Mouse (Mus musculus) C2C12 (cell line): ENCODE measurements at regions not wholly inside any gene's neighbourhood (a gene's known extent, or its start where the extent isn't known, plus 50 kb on each side); places are given as distances from the start of the nearest gene placed in this dataset.

Experiments used
- H3K27me3 ChIP-seq: one replicate; pipeline ENCODE4 v1.6.1; 2011; ENCODE audit not compliant: control insufficient read depth, insufficient read depth, insufficient read length
- H3K36me3 ChIP-seq: one replicate; pipeline ENCODE4 v1.6.1; 2011; ENCODE audit not compliant: control insufficient read depth, insufficient read depth
- H3K4me3 ChIP-seq: one replicate; pipeline ENCODE4 v1.5.1; 2011; ENCODE audit warnings: mild to moderate bottlenecking, control low read depth; ENCODE audit not compliant: poor library complexity, insufficient read depth, severe bottlenecking
- H3K79me2 ChIP-seq: one replicate; pipeline ENCODE4 v1.6.1; 2011; ENCODE audit not compliant: control insufficient read depth, insufficient read depth
- H3K79me3 ChIP-seq: one replicate; pipeline ENCODE4 v1.6.1; 2011; ENCODE audit warnings: low read depth, control low read depth
- H3ac ChIP-seq: one replicate; pipeline ENCODE3; 2011; ENCODE audit warnings: low read depth; ENCODE audit not compliant: control insufficient read depth, insufficient read length
- CEBPB ChIP-seq: IDR thresholded peaks from one replicate; pipeline ENCODE4 v1.6.1; 2011; ENCODE audit warnings: low read depth, mild to moderate bottlenecking, control low read depth, moderate library complexity
- CTCF ChIP-seq: IDR thresholded peaks from one replicate; pipeline ENCODE4 v1.5.1; 2011; ENCODE audit not compliant: control insufficient read depth, insufficient read depth, insufficient read length
- FOSL1 ChIP-seq: IDR thresholded peaks from one replicate; pipeline ENCODE4 v1.8.0; 2011; ENCODE audit warnings: mild to moderate bottlenecking, low read length; ENCODE audit not compliant: poor library complexity, insufficient read depth, severe bottlenecking
- MAX ChIP-seq: IDR thresholded peaks from one replicate; pipeline ENCODE4 v1.6.1; 2011; ENCODE audit warnings: mild to moderate bottlenecking, control low read depth
- MYOD1 ChIP-seq: IDR thresholded peaks from one replicate; pipeline ENCODE4 v1.6.1; 2011; ENCODE audit warnings: low read depth; ENCODE audit not compliant: control insufficient read depth, insufficient read length
- MYOG ChIP-seq: IDR thresholded peaks from one replicate; pipeline ENCODE4 v1.6.1; 2011; ENCODE audit not compliant: control insufficient read depth, insufficient read length; ENCODE audit errors: extremely low read depth
- USF1 ChIP-seq: IDR thresholded peaks from one replicate; pipeline ENCODE4 v1.6.1; 2011; ENCODE audit warnings: low read depth, mild to moderate bottlenecking, control low read depth, moderate library complexity

- no peaks in the 10 kb centered on the region for H3K27me3 ChIP-seq
- no peak for TF ChIP-seq CEBPB
- TF ChIP-seq FOSL1 = no peak
- TF ChIP-seq MYOG = no peak
- TF ChIP-seq CTCF = no peak
- TF ChIP-seq MAX = no peak
- TF ChIP-seq USF1 = no peak
- no peak for TF ChIP-seq MYOD1
- H3K79me2 ChIP-seq = no peaks in the 10 kb centered on the region
These were observed 1408.5 kb upstream of the A1bg start for GRCm38 (mm10) chr15:62331138-62331800.

DNA sequence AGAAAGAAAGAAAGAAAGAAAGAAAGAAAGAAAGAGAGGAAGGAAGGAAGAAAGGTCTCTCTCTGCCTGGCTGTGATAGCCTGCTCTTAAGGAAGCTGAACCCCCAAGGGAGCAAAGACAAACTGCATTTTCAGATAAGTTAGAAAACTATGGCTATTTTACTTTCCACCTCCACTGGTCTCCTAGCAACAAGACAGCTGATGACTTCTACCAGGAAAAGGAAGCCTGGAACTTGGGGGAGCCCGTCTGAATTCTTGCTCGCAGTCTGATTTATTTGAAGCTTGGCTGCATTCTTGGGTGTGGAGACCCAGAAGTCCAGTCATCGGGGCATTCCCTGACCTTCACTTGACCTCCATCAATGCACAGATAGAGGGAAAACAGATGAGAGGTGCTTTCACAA lies 1406.1 kb upstream of the A1bg start:
- Histone ChIP-seq H3K79me2 (no peaks in the 10 kb centered on the region), H3K79me3 (no peaks in the 10 kb centered on the region), H3K36me3 (no peaks in the 10 kb centered on the region), H3ac (peak overlapping the region; percentile 62), H3K4me3 (no peak overlapping the region), H3K27me3 (no peaks in the 10 kb centered on the region)
- TF ChIP-seq CEBPB (no peak), MYOG (no peak), MYOD1 (no peak), USF1 (no peak), FOSL1 (no peak), CTCF (no peak), MAX (no peak)

More at GRCm38 (mm10) chr15:62331138-62331800, 1408.5 kb upstream of the A1bg start:
- Histone ChIP-seq H3ac (no peak overlapping the region), H3K79me3 (no peaks in the 10 kb centered on the region), H3K36me3 (no peaks in the 10 kb centered on the region), H3K4me3 (no peak overlapping the region)

- Histone ChIP-seq H3K4me3 (no peak overlapping the region), H3K27me3 (no peaks in the 10 kb centered on the region), H3K79me2 (no peaks in the 10 kb centered on the region), H3ac (peak overlapping the region; percentile 0), H3K36me3 (no peaks in the 10 kb centered on the region), H3K79me3 (no peaks in the 10 kb centered on the region)
- TF ChIP-seq MYOG (no peak), CEBPB (peak; percentile 99), CTCF (no peak), MYOD1 (peak; percentile 77), FOSL1 (peak; percentile 75), USF1 (peak; percentile 73), MAX (peak; percentile 100)
These were observed 1405.6 kb upstream of the A1bg start for GRCm38 (mm10) chr15:62328305-62328881.

- peak overlapping the region; percentile 22 for H3ac ChIP-seq
- H3K79me3 ChIP-seq = no peaks in the 10 kb centered on the region
- H3K4me3 ChIP-seq = no peak overlapping the region
- H3K36me3 ChIP-seq = no peaks in the 10 kb centered on the region
- no peaks in the 10 kb centered on the region for H3K79me2 ChIP-seq
- TF ChIP-seq MYOD1 (peak; percentile 78), USF1 (no peak), MAX (no peak)
- H3K27me3 ChIP-seq = no peaks in the 10 kb centered on the region
These were observed 1404.7 kb upstream of the A1bg start for GRCm38 (mm10) chr15:62327481-62327880.

- Histone ChIP-seq H3K27me3 (no peaks in the 10 kb centered on the region), H3K36me3 (no peaks in the 10 kb centered on the region), H3ac (no peak overlapping the region), H3K79me3 (no peaks in the 10 kb centered on the region), H3K79me2 (no peaks in the 10 kb centered on the region), H3K4me3 (no peak overlapping the region)
- TF ChIP-seq USF1 (no peak), MYOD1 (no peak), MYOG (no peak), CTCF (no peak), FOSL1 (no peak), CEBPB (no peak), MAX (no peak)
These were observed 1403.7 kb upstream of the A1bg start for GRCm38 (mm10) chr15:62326524-62326923.
